In the genomic region with DNA sequence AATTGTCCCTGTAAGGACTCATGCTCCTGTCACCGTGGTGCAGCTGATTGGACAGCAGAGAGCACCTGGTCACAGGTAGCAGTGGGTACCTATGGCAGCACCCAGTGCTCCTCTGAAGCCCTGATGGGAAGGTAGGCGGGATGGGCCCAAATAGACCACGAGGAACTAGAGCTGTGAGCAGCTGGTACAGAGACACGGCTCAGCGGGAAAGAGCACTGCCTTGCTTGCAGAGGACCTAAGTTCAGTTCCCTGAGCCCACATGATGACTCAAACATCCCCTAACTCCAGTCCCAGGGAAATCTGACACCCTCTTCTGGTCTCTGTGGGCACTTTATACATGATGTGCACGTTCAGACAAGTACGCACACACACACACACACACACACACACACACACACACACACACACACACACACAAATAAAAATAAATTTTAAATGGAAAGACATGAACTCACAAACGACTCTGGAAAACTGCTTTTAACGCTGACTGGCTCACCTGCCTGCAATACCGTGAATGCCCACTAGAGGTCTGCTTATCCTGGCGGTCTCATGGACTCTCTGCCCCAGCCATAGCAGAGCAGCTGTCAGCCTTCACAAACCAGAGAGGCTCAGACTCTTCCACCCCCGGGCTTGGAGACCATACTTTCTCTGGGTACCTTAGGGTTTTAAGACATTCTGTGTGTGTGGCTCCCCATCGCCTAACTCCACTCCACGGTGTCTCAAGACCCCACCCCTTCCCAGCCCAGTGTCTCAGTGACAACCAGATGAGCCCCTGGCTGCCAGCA, we compare ENCODE assay signal across 8 mouse cellular contexts. TPM values are rescaled to one million over a fixed set of nuclear protein-coding genes. Genes with fewer than 3 reads are reported as not detected.
DNase-seq lines count a peak whose midpoint lies in the region; ATAC-seq lines count a peak whose summit lies in the region.

No protein-coding gene starts in this region.

- H3K27ac ChIP-seq in brown adipose tissue, adult 24 weeks (replicated peaks; ENCODE audit: low read depth, low read length) = peak overlapping the region; percentile 69
- H3K27ac ChIP-seq in forebrain, embryonic 11.5 days (ENCODE audit: low read depth, low read length) = no peak overlapping the region

- H3K9me3 ChIP-seq in forebrain, embryonic 11.5 days (ENCODE audit: control insufficient read depth, low read length) = no peaks in the 10 kb centered on the region

- H3K27me3 ChIP-seq in forebrain, embryonic 11.5 days (ENCODE audit: control insufficient read depth, insufficient read depth, low read length) = no peaks in the 10 kb centered on the region

- intact Hi-C loops in heart, postnatal 10 days (cut with DNase I) = no loop called here

- ATAC-seq in forebrain, embryonic 11.5 days (replicated peaks; ENCODE audit: low FRiP score) = 0 out of 2 replicates have a peak, but pooled peaks have one; percentile 42

- no peak overlapping the region for H3K9ac ChIP-seq in forebrain, embryonic 11.5 days (ENCODE audit: low read length)

- H3K4me2 ChIP-seq in forebrain, embryonic 11.5 days (ENCODE audit: low read depth, low read length, severe bottlenecking) = no peak overlapping the region

- peaks cover 20% of the 10 kb centered on the region for H3K4me1 ChIP-seq in brown adipose tissue, adult 24 weeks (ENCODE audit: control insufficient read depth, insufficient read depth, insufficient read length, low read length)
- H3K4me1 ChIP-seq in forebrain, embryonic 11.5 days (replicated peaks; ENCODE audit: control insufficient read depth, insufficient read depth, low read length) = peaks cover 5% of the 10 kb centered on the region; the same call in 1 of the 2 replicates

- no peaks in the 10 kb centered on the region for H3K36me3 ChIP-seq in forebrain, embryonic 11.5 days (ENCODE audit: control insufficient read depth, insufficient read depth, low read length)

- peak; percentile 88 for DNase-seq in ES-CJ7 (ENCODE audit: low read depth, low spot score)
- peak; percentile 89 for DNase-seq in forebrain, embryonic 11.5 days (ENCODE audit: low spot score)
- DNase-seq in heart, postnatal 10 days = peak; percentile 83 to 92
- DNase-seq in layer of hippocampus, adult 8-10 months (ENCODE audit: low spot score in 2 of 2) = peak; percentile 43 to 80
- peak; percentile 91 for DNase-seq in lung, postnatal 10 days
- DNase-seq in retina, embryonic 14.5 days (ENCODE audit: low spot score) = peak; percentile 92
- DNase-seq in thymus, postnatal 25 days = peak; percentile 77

- WGBS in forebrain, embryonic 11.5 days = 24% methylated on average over 14 of the region's 14 CpGs

- H3K4me3 ChIP-seq in brown adipose tissue, adult 24 weeks (ENCODE audit: insufficient read depth, low read depth, low read length) = no peak overlapping the region
- no peak overlapping the region for H3K4me3 ChIP-seq in forebrain, embryonic 11.5 days (ENCODE audit: low read depth, low read length)

RNA-seq across cellular contexts. Expression of a gene that starts 1.6 kb away (rescaled TPM):
- 15.6 and 20.6 TPM in 2 replicates for polyA plus RNA-seq in brown adipose tissue, adult 24 weeks (2012; ENCODE audit: insufficient read depth, insufficient read length, missing spikeins)
- polyA plus RNA-seq in forebrain, embryonic 11.5 days (2014; fragmentation: Nextera tagmentation; extraction: Ambion mirVana) = 4.2 and 5.5 TPM in 2 replicates
- total RNA-seq in heart, postnatal 10 days (2021) = 1 to 10 TPM; 1.1 to 2.3 TPM
- total RNA-seq in layer of hippocampus, adult 8-10 months (2022) = 1 to 10 TPM; 3.4 to 5.4 (median 5.2) TPM

RNA-seq across cellular contexts. Expression of a gene that starts 24.7 kb away (rescaled TPM):
- 13.7 and 14.0 TPM in 2 replicates for polyA plus RNA-seq in brown adipose tissue, adult 24 weeks (2012; ENCODE audit: insufficient read depth, insufficient read length, missing spikeins)
- polyA plus RNA-seq in forebrain, embryonic 11.5 days (2014; fragmentation: Nextera tagmentation; extraction: Ambion mirVana) = 24.9 and 25.7 TPM in 2 replicates
- total RNA-seq in heart, postnatal 10 days (2021) = 10 to 100 TPM; 29.3 to 34.0 TPM
- 10 to 100 TPM; 32.8 to 37.2 (median 36.0) TPM for total RNA-seq in layer of hippocampus, adult 8-10 months (2022)

RNA-seq across cellular contexts. Expression of a gene that starts 39.7 kb away (rescaled TPM):
- polyA plus RNA-seq in brown adipose tissue, adult 24 weeks (2012; ENCODE audit: insufficient read depth, insufficient read length, missing spikeins) = 20.5 and 26.0 TPM in 2 replicates
- 85.1 and 95.9 TPM in 2 replicates for polyA plus RNA-seq in forebrain, embryonic 11.5 days (2014; fragmentation: Nextera tagmentation; extraction: Ambion mirVana)
- 10 to 100 TPM; 18.9 to 20.7 TPM for total RNA-seq in heart, postnatal 10 days (2021)
- total RNA-seq in layer of hippocampus, adult 8-10 months (2022) = 10 to 100 TPM; 41.3 to 47.7 (median 44.4) TPM

RNA-seq across cellular contexts. Expression of a gene that starts 54.0 kb away (rescaled TPM):
- polyA plus RNA-seq in brown adipose tissue, adult 24 weeks (2012; ENCODE audit: insufficient read depth, insufficient read length, missing spikeins) = 19.9 and 27.2 TPM in 2 replicates
- polyA plus RNA-seq in forebrain, embryonic 11.5 days (2014; fragmentation: Nextera tagmentation; extraction: Ambion mirVana) = 59.7 and 63.6 TPM in 2 replicates
- total RNA-seq in heart, postnatal 10 days (2021) = 10 to 100 TPM; 19.2 to 19.9 TPM
- total RNA-seq in layer of hippocampus, adult 8-10 months (2022) = 10 to 100 TPM; 66.5 to 72.2 (median 67.0) TPM

RNA-seq across cellular contexts. Expression of a gene that starts 54.0 kb away (rescaled TPM):
- 7.3 and 7.7 TPM in 2 replicates for polyA plus RNA-seq in brown adipose tissue, adult 24 weeks (2012; ENCODE audit: insufficient read depth, insufficient read length, missing spikeins)
- 17.7 and 21.3 TPM in 2 replicates for polyA plus RNA-seq in forebrain, embryonic 11.5 days (2014; fragmentation: Nextera tagmentation; extraction: Ambion mirVana)
- 10 to 100 TPM; 58.5 to 61.1 TPM for total RNA-seq in heart, postnatal 10 days (2021)
- total RNA-seq in layer of hippocampus, adult 8-10 months (2022) = 10 to 100 TPM; 84.0 to 97.7 (median 90.5) TPM
